ENCODE assay signal across 8 mouse cellular contexts in the genomic region with DNA sequence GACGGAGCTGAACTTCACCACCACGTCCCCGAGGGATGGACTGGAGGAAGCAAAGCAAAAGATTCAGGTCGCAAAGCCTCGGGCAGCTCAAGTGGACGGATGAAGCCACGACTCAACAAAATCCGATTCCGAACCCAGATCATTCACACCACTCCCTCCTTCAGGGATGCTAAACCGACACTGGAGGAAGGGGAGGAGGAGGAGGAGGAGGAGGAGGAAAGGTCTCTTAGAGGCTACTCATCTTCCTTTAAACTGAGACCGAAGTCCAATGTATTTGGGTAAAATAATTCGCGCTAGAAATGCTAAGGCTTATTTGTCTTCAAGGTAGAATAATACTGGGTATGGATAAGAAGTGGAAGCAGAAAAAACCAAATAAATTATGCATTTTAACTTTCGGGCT. TPM values are rescaled to one million over a fixed set of nuclear protein-coding genes. Genes with fewer than 3 reads are reported as not detected.
DNase-seq lines count a peak whose midpoint lies in the region; ATAC-seq lines count a peak whose summit lies in the region.

No protein-coding gene starts in this region.

- no peaks in the 10 kb centered on the region for H3K9me3 ChIP-seq in heart, embryonic 12.5 days (replicated peaks)
- no peaks in the 10 kb centered on the region for H3K9me3 ChIP-seq in hindbrain, embryonic 13.5 days
- H3K9me3 ChIP-seq in midbrain, embryonic 12.5 days = no peaks in the 10 kb centered on the region

- no peaks in the 10 kb centered on the region for H3K36me3 ChIP-seq in heart, embryonic 12.5 days
- no peaks in the 10 kb centered on the region for H3K36me3 ChIP-seq in hindbrain, embryonic 13.5 days
- H3K36me3 ChIP-seq in midbrain, embryonic 12.5 days = no peaks in the 10 kb centered on the region

- peak overlapping the region; percentile 99 for H3K4me2 ChIP-seq in heart, embryonic 12.5 days
- peak overlapping the region; percentile 100 for H3K4me2 ChIP-seq in hindbrain, embryonic 13.5 days
- peak overlapping the region; percentile 99 for H3K4me2 ChIP-seq in midbrain, embryonic 12.5 days (replicated peaks)

- peak overlapping the region; percentile 76 for H3K4me3 ChIP-seq in heart, embryonic 12.5 days
- H3K4me3 ChIP-seq in brown adipose tissue, adult 24 weeks (ENCODE audit: insufficient read depth, low read depth, low read length) = peak overlapping the region; percentile 95
- peak overlapping the region; percentile 84 for H3K4me3 ChIP-seq in hindbrain, embryonic 13.5 days
- peak overlapping the region; percentile 78 for H3K4me3 ChIP-seq in midbrain, embryonic 12.5 days

- H3K4me1 ChIP-seq in heart, embryonic 12.5 days (replicated peaks) = peaks cover 20% of the 10 kb centered on the region
- H3K4me1 ChIP-seq in brown adipose tissue, adult 24 weeks (ENCODE audit: control insufficient read depth, insufficient read depth, insufficient read length, low read length) = peaks cover 3% of the 10 kb centered on the region; the same call in 1 of the 2 replicates
- peaks cover 29% of the 10 kb centered on the region for H3K4me1 ChIP-seq in hindbrain, embryonic 13.5 days (replicated peaks)
- peaks cover 29% of the 10 kb centered on the region for H3K4me1 ChIP-seq in midbrain, embryonic 12.5 days

- intact Hi-C loops in heart, postnatal 25 days (cut with DNase I) = loop anchor here (2.0 kb wide), 1 partner anchor 70 kb away; no protein-coding TSS in a partner anchor
- intact Hi-C loops in left cerebral cortex, postnatal 14 days (cut with DNase I) = no loop called here

- peak overlapping the region; percentile 85 for H3K9ac ChIP-seq in heart, embryonic 12.5 days
- peak overlapping the region; percentile 86 for H3K9ac ChIP-seq in hindbrain, embryonic 13.5 days
- H3K9ac ChIP-seq in midbrain, embryonic 12.5 days (replicated peaks) = peak overlapping the region; percentile 89; the same call in 1 of the 2 replicates

- H3K27me3 ChIP-seq in heart, embryonic 12.5 days (replicated peaks) = no peaks in the 10 kb centered on the region
- no peaks in the 10 kb centered on the region for H3K27me3 ChIP-seq in hindbrain, embryonic 13.5 days
- no peaks in the 10 kb centered on the region; the same call in 1 of the 2 replicates for H3K27me3 ChIP-seq in midbrain, embryonic 12.5 days

- no peak overlapping the region for H3K27ac ChIP-seq in heart, embryonic 12.5 days (ENCODE audit: poor library complexity, severe bottlenecking)
- peak overlapping the region; percentile 52 for H3K27ac ChIP-seq in brown adipose tissue, adult 24 weeks (replicated peaks; ENCODE audit: low read depth, low read length)
- H3K27ac ChIP-seq in hindbrain, embryonic 13.5 days = no peak overlapping the region
- no peak overlapping the region for H3K27ac ChIP-seq in midbrain, embryonic 12.5 days (replicated peaks)

- 35% methylated on average over 14 of the region's 14 CpGs for WGBS in heart, embryonic 12.5 days
- 40% methylated on average over 14 of the region's 14 CpGs for WGBS in hindbrain, embryonic 13.5 days
- 44% methylated on average over 14 of the region's 14 CpGs for WGBS in midbrain, embryonic 12.5 days

- no peak for DNase-seq in heart, postnatal 25 days (ENCODE audit: low spot score)
- no peak for DNase-seq in left cerebral cortex, postnatal 14 days (ENCODE audit: low spot score in 2 of 2)
- DNase-seq in thymus, postnatal 14 days = no peak

- no peak for ATAC-seq in heart, embryonic 12.5 days (ENCODE audit: insufficient number of reproducible peaks, low FRiP score)
- no peak for ATAC-seq in hindbrain, embryonic 13.5 days (ENCODE audit: low FRiP score)
- no peak for ATAC-seq in midbrain, embryonic 12.5 days (ENCODE audit: low FRiP score, low read depth)
- no peak for ATAC-seq in erythroblast, adult 5-6 weeks (replicated peaks; ENCODE audit: low FRiP score, poor library complexity, severe bottlenecking)

RNA-seq across cellular contexts. Expression of a gene that starts 1.5 kb away (rescaled TPM):
- 4.3 TPM in 2 replicates for polyA plus RNA-seq in heart, embryonic 12.5 days (2016; fragmentation: Nextera tagmentation; extraction: Ambion mirVana)
- 1 to 10 TPM; 1.6 to 2.0 TPM for total RNA-seq in heart, postnatal 25 days (2021)
- 24.0 and 37.9 TPM in 2 replicates for polyA plus RNA-seq in brown adipose tissue, adult 24 weeks (2012; ENCODE audit: insufficient read depth, insufficient read length, missing spikeins)
- 17.0 TPM in 2 replicates for polyA plus RNA-seq in hindbrain, embryonic 13.5 days (2015; fragmentation: Nextera tagmentation; extraction: Ambion mirVana)
- 17.9 and 18.7 TPM in 2 replicates for polyA plus RNA-seq in midbrain, embryonic 12.5 days (2016; fragmentation: Nextera tagmentation; extraction: Ambion mirVana)
- 1 to 10 TPM; 7.9 to 9.7 TPM for total RNA-seq in left cerebral cortex, postnatal 14 days (2021)
- total RNA-seq in erythroblast, adult 5-6 weeks (2015; ENCODE audit: low replicate concordance) = 5.6 and 6.5 TPM in 2 replicates
- total RNA-seq in erythroblast, adult 5-6 weeks (2017; ENCODE audit: low replicate concordance) = 3.9 and 5.9 TPM in 2 replicates

RNA-seq across cellular contexts. Expression of a gene that starts 1.7 kb away (rescaled TPM):
- 35.0 and 35.1 TPM in 2 replicates for polyA plus RNA-seq in heart, embryonic 12.5 days (2016; fragmentation: Nextera tagmentation; extraction: Ambion mirVana)
- 10 to 100 TPM; 15.6 to 16.6 TPM for total RNA-seq in heart, postnatal 25 days (2021)
- polyA plus RNA-seq in brown adipose tissue, adult 24 weeks (2012; ENCODE audit: insufficient read depth, insufficient read length, missing spikeins) = 25.7 and 37.1 TPM in 2 replicates
- 19.6 and 22.7 TPM in 2 replicates for polyA plus RNA-seq in hindbrain, embryonic 13.5 days (2015; fragmentation: Nextera tagmentation; extraction: Ambion mirVana)
- polyA plus RNA-seq in midbrain, embryonic 12.5 days (2016; fragmentation: Nextera tagmentation; extraction: Ambion mirVana) = 21.9 and 22.1 TPM in 2 replicates
- 1 to 10 TPM; 7.4 to 9.5 TPM for total RNA-seq in left cerebral cortex, postnatal 14 days (2021)
- total RNA-seq in erythroblast, adult 5-6 weeks (2015; ENCODE audit: low replicate concordance) = 1.7 and 2.3 TPM in 2 replicates
- 3.2 and 4.8 TPM in 2 replicates for total RNA-seq in erythroblast, adult 5-6 weeks (2017; ENCODE audit: low replicate concordance)
